Mouse (Mus musculus) midbrain, embryonic 11.5 days (tissue): ENCODE measurements around the gene Mamdc2. TPM values are rescaled to one million over a fixed set of nuclear protein-coding genes. Genes with fewer than 3 reads are reported as not detected.

Experiments
- ATAC-seq: fragments of 200-750 bp; cut with Nextera tagmentation; 2 replicates; pipeline ENCODE4 v1.8.0; 2017; ENCODE audit warnings: moderate TSS enrichment, moderate library complexity; ENCODE audit not compliant: low FRiP score
- DNase-seq: peaks from one replicate; pipeline ENCODE4 v3.0.0; 2015; ENCODE audit warnings: low spot score; ENCODE audit errors: missing footprints
- H3K27ac ChIP-seq: fragments of 300-500 bp; sonication (generic); 2 replicates; pipeline ENCODE4 v1.5.1; 2014; ENCODE audit warnings: low read depth, low read length
- H3K27me3 ChIP-seq: fragments of 300-500 bp; sonication (generic); 2 replicates; pipeline ENCODE4 v1.6.1; 2014; ENCODE audit warnings: mild to moderate bottlenecking, low read length, moderate library complexity, mixed read lengths; ENCODE audit not compliant: control insufficient read depth, insufficient read depth
- H3K36me3 ChIP-seq: fragments of 300-500 bp; sonication (generic); 2 replicates; pipeline ENCODE4 v1.6.1; 2014; ENCODE audit warnings: mild to moderate bottlenecking, low read length, moderate library complexity, mixed read lengths; ENCODE audit not compliant: control insufficient read depth, insufficient read depth
- H3K4me1 ChIP-seq: fragments of 300-500 bp; sonication (generic); 2 replicates; pipeline ENCODE4 v1.6.1; 2014; ENCODE audit warnings: low read length; ENCODE audit not compliant: control insufficient read depth, insufficient read depth
- H3K4me2 ChIP-seq: fragments of 300-500 bp; sonication (generic); 2 replicates; pipeline ENCODE4 v1.6.1; 2014; ENCODE audit warnings: mild to moderate bottlenecking, moderate library complexity
- H3K4me3 ChIP-seq: fragments of 300-500 bp; sonication (generic); 2 replicates; pipeline ENCODE4 v1.5.1; 2014; ENCODE audit warnings: low read depth, low read length
- H3K9ac ChIP-seq: fragments of 300-500 bp; sonication (generic); 2 replicates; pipeline ENCODE4 v1.6.1; 2014; ENCODE audit warnings: low read length
- H3K9me3 ChIP-seq: fragments of 300-500 bp; sonication (generic); 2 replicates; pipeline ENCODE4 v1.6.1; 2016; ENCODE audit warnings: low read length; ENCODE audit not compliant: control insufficient read depth
- WGBS: fragments of 180-500 bp; shearing (Covaris S2); extraction: QIAGEN DNeasy Blood & Tissue Kit; methylation state at CpG from one replicate; pipeline ENCODE4 v1.1.7; 2014; 5-methylcytosine and 5-hydroxymethylcytosine counted together
- polyA plus RNA-seq: library from polyadenylated mRNA; unstranded; fragments of >200 nt; fragmentation: Nextera tagmentation; extraction: Ambion mirVana; gene quantifications from 2 replicates; pipeline ENCODE4 v1.2.1, GENCODE M21; 2014

Mamdc2 gene
- polyA plus RNA-seq, 1 experiment from 2014 or later: 1.5 TPM

DNA sequence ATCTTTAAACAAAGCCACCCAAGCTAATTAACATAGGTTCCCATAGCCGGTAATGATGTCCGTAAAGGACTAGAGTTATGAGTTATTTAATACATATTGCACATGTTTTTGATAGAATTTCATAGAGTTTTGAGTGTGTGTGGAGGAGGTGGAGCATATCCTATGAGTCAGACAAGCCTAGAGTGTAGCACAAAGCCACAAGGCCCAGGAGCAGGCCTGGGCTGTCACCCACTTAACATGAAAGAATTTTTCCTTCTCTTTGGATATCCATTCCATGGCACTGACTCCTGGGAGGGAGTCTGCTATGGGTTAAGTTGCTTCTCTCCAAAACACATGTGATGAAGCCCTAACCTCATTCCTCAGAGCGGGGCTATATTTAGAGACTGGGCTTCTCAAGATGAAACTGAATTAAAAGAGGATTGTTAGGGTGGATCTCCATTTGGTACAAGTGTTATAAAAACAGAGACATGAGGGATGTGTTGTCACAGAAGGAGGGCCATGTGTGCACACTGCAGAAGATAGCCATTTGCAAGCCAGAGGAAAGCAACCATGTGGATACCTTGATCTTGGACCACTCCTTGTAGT lies 121.1 kb downstream of the Mamdc2 start:
- WGBS: 90% methylated on average over 3 of the region's 3 CpGs
- no peak for ATAC-seq
- H3K4me3 ChIP-seq: no peak overlapping the region
- no peaks in the 10 kb centered on the region for H3K4me1 ChIP-seq
- no peak overlapping the region for H3K27ac ChIP-seq
- H3K9ac ChIP-seq: no peak overlapping the region
- DNase-seq: no peak
- H3K27me3 ChIP-seq: no peaks in the 10 kb centered on the region
- H3K4me2 ChIP-seq: no peak overlapping the region
- H3K9me3 ChIP-seq: no peaks in the 10 kb centered on the region
- H3K36me3 ChIP-seq: no peaks in the 10 kb centered on the region

DNA sequence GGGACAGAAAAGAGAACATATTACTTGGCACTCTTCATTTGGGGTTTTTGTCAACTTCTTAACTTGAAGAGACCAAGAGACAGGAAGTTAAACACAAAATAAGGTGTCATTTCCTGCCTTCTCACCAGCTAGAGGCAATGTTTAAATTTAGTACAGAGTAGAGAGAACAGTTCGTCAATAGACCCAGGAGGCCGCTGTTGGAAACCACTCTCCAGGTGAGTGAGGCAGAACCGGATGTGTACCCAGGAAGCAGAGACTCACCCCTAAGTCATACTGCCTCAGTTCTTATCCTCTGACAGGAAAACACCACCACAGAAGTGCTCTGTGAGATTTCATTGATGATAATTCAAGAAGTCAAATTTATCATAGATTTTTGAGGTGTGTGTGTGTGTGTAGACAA lies 125.1 kb downstream of the Mamdc2 start:
- WGBS: 90% methylated on average over 3 of the region's 3 CpGs
- Histone ChIP-seq H3K9ac (no peak overlapping the region), H3K4me3 (no peak overlapping the region), H3K27me3 (no peaks in the 10 kb centered on the region), H3K27ac (no peak overlapping the region), H3K4me1 (no peaks in the 10 kb centered on the region), H3K36me3 (no peaks in the 10 kb centered on the region), H3K9me3 (no peaks in the 10 kb centered on the region), H3K4me2 (no peak overlapping the region)
- no peak for DNase-seq
- no peak for ATAC-seq

DNA sequence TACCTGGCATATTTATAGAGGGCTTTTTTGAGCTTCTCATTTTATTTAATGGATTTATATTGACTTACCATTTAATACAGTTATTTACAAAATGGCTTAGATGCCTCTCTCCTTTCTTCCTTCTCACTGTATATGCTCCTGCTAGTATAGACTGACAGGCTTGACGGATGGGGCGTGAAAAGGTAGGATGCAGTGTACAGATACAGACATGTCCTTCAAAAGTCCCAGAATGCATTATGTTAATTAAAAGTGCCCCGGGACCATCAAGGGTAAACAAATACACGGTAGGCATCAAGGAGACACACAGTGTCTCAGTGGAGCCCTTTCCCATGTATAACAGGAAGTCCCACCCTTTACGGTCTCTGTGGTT lies 130.3 kb downstream of the Mamdc2 start:
- Histone ChIP-seq H3K4me2 (no peak overlapping the region), H3K36me3 (no peaks in the 10 kb centered on the region), H3K4me1 (no peaks in the 10 kb centered on the region), H3K4me3 (no peak overlapping the region), H3K9ac (no peak overlapping the region), H3K27ac (no peak overlapping the region), H3K9me3 (no peaks in the 10 kb centered on the region), H3K27me3 (no peaks in the 10 kb centered on the region)
- no peak for DNase-seq
- 87% methylated on average over 5 of the region's 5 CpGs for whole genome bisulfite sequencing
- no peak for ATAC-seq

DNA sequence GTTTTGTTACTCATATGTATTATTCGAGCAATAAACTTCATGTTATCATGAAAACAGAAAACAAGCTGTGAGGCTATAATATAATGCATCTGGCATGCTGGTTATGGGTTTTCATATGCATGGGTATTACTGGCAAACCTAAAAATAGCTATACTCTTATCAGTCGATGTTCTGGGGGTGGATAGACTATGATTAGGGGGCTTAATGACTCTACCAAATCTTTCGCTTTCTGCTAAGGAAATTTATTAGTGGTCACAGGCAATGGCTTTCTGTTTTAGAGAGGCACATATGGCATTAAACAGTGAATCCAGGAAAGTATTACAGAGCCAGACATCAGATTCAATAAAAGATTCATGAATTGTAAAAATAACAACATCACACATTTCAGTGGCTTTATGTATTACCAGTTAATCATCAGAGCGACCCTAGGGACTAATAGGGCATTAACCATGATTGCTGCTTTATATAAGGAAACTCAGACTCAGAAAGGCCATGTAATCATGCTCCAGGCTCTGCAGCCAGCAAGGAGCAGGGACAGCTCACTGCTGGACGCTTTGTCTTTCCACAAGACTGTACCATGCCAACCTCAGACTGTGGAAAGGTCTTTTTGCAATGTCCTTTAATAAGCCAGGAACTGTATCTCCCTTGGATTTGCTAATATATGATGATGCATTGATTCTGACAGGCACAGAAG lies 130.8 kb downstream of the Mamdc2 start:
- DNase-seq (no peak), ATAC-seq (no peak)
- Histone ChIP-seq H3K27me3 (no peaks in the 10 kb centered on the region), H3K9ac (no peak overlapping the region), H3K4me3 (no peak overlapping the region), H3K4me2 (no peak overlapping the region), H3K27ac (no peak overlapping the region), H3K36me3 (no peaks in the 10 kb centered on the region), H3K9me3 (no peaks in the 10 kb centered on the region), H3K4me1 (no peaks in the 10 kb centered on the region)
- WGBS: 83% methylated on average over 5 of the region's 5 CpGs

DNA sequence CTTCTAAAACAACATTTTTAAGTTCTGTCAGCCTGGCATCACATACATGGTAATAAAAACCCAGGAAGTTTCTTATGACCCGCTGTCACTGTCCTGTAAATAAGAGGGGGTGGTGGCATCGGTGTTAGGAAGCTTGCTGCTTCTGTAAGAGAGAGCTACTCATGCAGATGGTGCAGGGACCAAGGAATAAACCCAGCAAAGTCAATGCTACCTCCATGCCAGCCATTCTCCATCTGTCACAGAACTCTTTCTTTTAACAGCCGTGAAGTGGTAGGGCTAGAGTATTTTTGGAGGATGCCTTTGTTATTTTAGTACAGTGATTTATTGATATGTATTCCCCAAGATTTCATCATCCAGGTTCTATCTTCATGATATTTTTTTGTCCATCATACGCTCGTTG lies 131.4 kb downstream of the Mamdc2 start:
- no peak overlapping the region for H3K4me2 ChIP-seq
- no peaks in the 10 kb centered on the region for H3K4me1 ChIP-seq
- H3K9me3 ChIP-seq: no peaks in the 10 kb centered on the region
- no peak overlapping the region for H3K27ac ChIP-seq
- H3K36me3 ChIP-seq: no peaks in the 10 kb centered on the region
- no peak for DNase-seq
- WGBS: 94% methylated on average over 5 of the region's 5 CpGs
- no peak for ATAC-seq
- no peak overlapping the region for H3K9ac ChIP-seq
- no peaks in the 10 kb centered on the region for H3K27me3 ChIP-seq
- H3K4me3 ChIP-seq: no peak overlapping the region

DNA sequence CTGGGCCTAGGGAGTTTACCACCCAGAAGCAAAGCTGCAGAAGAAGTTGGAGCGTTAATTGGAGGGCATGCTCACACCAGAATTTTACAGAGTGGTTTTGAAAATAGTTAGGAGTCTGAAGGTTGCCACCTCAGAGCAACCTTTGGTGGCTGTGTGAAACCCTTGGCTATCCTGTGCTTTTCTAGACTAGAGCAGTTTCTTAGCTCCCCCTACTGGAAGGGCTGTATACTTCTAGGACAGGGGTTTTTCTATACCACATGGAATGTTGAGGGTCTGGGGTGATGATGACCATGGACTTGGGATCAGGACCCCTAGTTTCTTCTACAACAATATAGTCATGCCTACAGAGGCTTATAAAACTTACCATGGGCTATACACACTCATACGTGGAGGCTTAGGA lies 138.3 kb downstream of the Mamdc2 start:
- Histone ChIP-seq H3K27ac (no peak overlapping the region), H3K4me1 (no peaks in the 10 kb centered on the region), H3K27me3 (no peaks in the 10 kb centered on the region), H3K36me3 (no peaks in the 10 kb centered on the region), H3K4me2 (no peak overlapping the region), H3K4me3 (no peak overlapping the region), H3K9me3 (no peaks in the 10 kb centered on the region), H3K9ac (no peak overlapping the region)
- 93% methylated on average over 2 of the region's 2 CpGs for WGBS
- DNase-seq (no peak), ATAC-seq (no peak)

DNA sequence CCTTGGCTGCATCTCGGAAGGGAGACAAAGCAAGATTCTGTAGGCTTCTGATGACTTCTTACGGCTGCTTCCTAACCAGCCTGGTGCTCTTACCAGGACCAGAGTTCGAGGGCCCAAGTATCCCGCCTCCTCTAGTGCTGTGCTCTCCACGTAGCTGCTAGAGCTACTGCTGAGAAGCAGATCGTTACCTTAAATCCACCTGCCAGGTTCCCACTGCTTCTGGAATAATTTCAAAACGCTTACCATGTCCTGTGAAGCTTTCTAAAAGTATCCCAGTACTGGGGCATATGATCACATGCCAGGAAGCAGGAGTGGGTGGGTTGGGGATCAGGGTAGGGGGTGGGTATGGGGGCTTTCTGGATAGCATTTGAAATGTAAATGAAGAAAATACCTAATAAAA lies 141.6 kb downstream of the Mamdc2 start:
- Histone ChIP-seq H3K27me3 (no peaks in the 10 kb centered on the region), H3K27ac (no peak overlapping the region), H3K4me1 (no peaks in the 10 kb centered on the region), H3K4me3 (no peak overlapping the region), H3K4me2 (no peak overlapping the region), H3K36me3 (no peaks in the 10 kb centered on the region), H3K9ac (no peak overlapping the region), H3K9me3 (no peaks in the 10 kb centered on the region)
- DNase-seq (no peak), ATAC-seq (no peak)
- 88% methylated on average over 7 of the region's 7 CpGs for WGBS

DNA sequence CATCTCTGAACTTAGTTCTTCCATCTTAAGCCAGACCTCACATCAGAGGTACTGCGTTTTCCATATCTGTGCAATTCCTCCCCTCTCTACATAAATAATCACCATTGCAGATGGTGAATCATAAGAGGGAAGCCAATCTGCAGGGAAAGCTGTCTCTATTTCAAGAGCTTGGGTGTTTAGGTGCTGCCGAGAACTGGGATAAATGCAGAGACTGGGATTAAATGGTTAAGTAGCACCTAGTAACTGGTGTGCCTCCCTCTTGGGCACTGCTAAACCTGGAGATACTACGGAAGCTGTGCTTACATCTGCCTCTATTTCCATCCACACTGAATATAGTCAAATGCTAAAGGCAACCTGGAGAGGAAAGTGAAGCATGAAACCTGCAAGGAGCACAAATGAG lies 148.3 kb downstream of the Mamdc2 start:
- no peaks in the 10 kb centered on the region for H3K9me3 ChIP-seq
- H3K4me2 ChIP-seq: no peak overlapping the region
- 91% methylated on average over 3 of the region's 3 CpGs for WGBS
- no peaks in the 10 kb centered on the region for H3K27me3 ChIP-seq
- H3K27ac ChIP-seq: no peak overlapping the region
- no peak overlapping the region for H3K4me3 ChIP-seq
- H3K9ac ChIP-seq: no peak overlapping the region
- ATAC-seq: no peak
- no peaks in the 10 kb centered on the region for H3K36me3 ChIP-seq
- H3K4me1 ChIP-seq: no peaks in the 10 kb centered on the region
- DNase-seq: peak; percentile 19

DNA sequence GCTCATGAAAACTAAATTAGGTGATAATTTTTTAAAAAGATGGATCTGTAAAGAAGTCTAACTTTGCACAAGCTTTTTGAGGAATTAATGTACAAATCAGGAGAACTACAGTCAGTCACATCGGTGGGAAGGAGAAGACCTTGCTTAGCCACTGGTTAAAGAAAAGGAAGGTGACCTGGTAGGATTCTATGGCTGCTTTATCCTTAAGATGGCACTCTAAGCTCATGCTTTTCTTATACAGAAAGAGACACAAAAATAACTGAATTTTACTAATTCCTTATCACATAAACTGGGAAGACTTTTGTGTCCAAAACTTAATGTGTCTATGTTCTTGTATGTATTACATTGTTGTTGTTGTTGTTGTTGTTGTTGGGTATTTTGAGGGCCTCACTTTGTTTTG lies 149.3 kb downstream of the Mamdc2 start:
- H3K36me3 ChIP-seq: no peaks in the 10 kb centered on the region
- H3K9me3 ChIP-seq: no peaks in the 10 kb centered on the region
- no peak for ATAC-seq
- 97% methylated on average over 1 of the region's 1 CpGs for WGBS
- H3K27me3 ChIP-seq: no peaks in the 10 kb centered on the region
- no peak overlapping the region for H3K9ac ChIP-seq
- H3K4me3 ChIP-seq: no peak overlapping the region
- no peaks in the 10 kb centered on the region for H3K4me1 ChIP-seq
- H3K27ac ChIP-seq: no peak overlapping the region
- no peak overlapping the region for H3K4me2 ChIP-seq
- DNase-seq: no peak
